Mouse (Mus musculus): ENCODE results near the gene Ip6k2. TPM values are rescaled to one million over a fixed set of nuclear protein-coding genes. Genes with fewer than 3 reads are reported as not detected.

The Ip6k2 gene
- polyA plus RNA-seq, 1 experiment: 53.8 TPM

GRCm38 (mm10) chr9:108748600-108749183 lies 34.9 kb upstream of the Ip6k2 start:
- no peak overlapping the region for H3K4me3 ChIP-seq (ENCODE audit: low read depth, low read length)
- 88% methylated on average over 11 of the region's 11 CpGs for WGBS
- no peak for TF ChIP-seq POLR2A (IDR thresholded peaks at IDR 0.05; ENCODE audit: low read depth, low read length)
- no peak for TF ChIP-seq CTCF (IDR thresholded peaks at IDR 0.05; ENCODE audit: extremely low read depth, insufficient read length, insufficient replicate concordance, low read depth, low read length)

GRCm38 (mm10) chr9:108750616-108751015 lies 33.0 kb upstream of the Ip6k2 start:
- Histone ChIP-seq H3K36me3 (ENCODE audit: control insufficient read depth, insufficient read depth, low read length) (peaks cover 31% of the 10 kb centered on the region), H3K27me3 (ENCODE audit: control insufficient read depth, insufficient read depth, low read length) (no peaks in the 10 kb centered on the region), H3K27ac (ENCODE audit: insufficient read depth, low read depth, low read length) (no peak overlapping the region), H3K4me3 (ENCODE audit: low read depth, low read length) (no peak overlapping the region), H3K4me1 (ENCODE audit: control insufficient read depth, insufficient read depth, insufficient read length, low read length) (peaks cover 3% of the 10 kb centered on the region; the same call in 1 of the 2 replicates)
- no peak for TF ChIP-seq CTCF (IDR thresholded peaks at IDR 0.05; ENCODE audit: extremely low read depth, insufficient read length, insufficient replicate concordance, low read depth, low read length)
- no peak for TF ChIP-seq POLR2A (IDR thresholded peaks at IDR 0.05; ENCODE audit: low read depth, low read length)
- 85% methylated on average over 11 of the region's 11 CpGs for WGBS

More at GRCm38 (mm10) chr9:108748600-108749183, 34.9 kb upstream of the Ip6k2 start:
- Histone ChIP-seq H3K27ac (ENCODE audit: insufficient read depth, low read depth, low read length) (no peak overlapping the region), H3K36me3 (ENCODE audit: control insufficient read depth, insufficient read depth, low read length) (peaks cover 47% of the 10 kb centered on the region), H3K27me3 (ENCODE audit: control insufficient read depth, insufficient read depth, low read length) (no peaks in the 10 kb centered on the region), H3K4me1 (ENCODE audit: control insufficient read depth, insufficient read depth, insufficient read length, low read length) (peaks cover 3% of the 10 kb centered on the region; the same call in 1 of the 2 replicates)

- H3K27me3 ChIP-seq (ENCODE audit: control insufficient read depth, insufficient read depth, low read length): no peaks in the 10 kb centered on the region
- TF ChIP-seq POLR2A (IDR thresholded peaks at IDR 0.05; ENCODE audit: low read depth, low read length) (no peak), CTCF (IDR thresholded peaks at IDR 0.05; ENCODE audit: extremely low read depth, insufficient read length, insufficient replicate concordance, low read depth, low read length) (no peak)
- H3K27ac ChIP-seq (ENCODE audit: insufficient read depth, low read depth, low read length): no peak overlapping the region
- H3K4me1 ChIP-seq (ENCODE audit: control insufficient read depth, insufficient read depth, insufficient read length, low read length): no peaks in the 10 kb centered on the region
- H3K4me3 ChIP-seq (ENCODE audit: low read depth, low read length): no peak overlapping the region
- WGBS: 85% methylated on average over 11 of the region's 11 CpGs
- peaks cover 16% of the 10 kb centered on the region for H3K36me3 ChIP-seq (ENCODE audit: control insufficient read depth, insufficient read depth, low read length)
Measured at GRCm38 (mm10) chr9:108752142-108752920, 31.3 kb upstream of the Ip6k2 start.

- 65% methylated on average over 9 of the region's 9 CpGs for WGBS
- no peaks in the 10 kb centered on the region for H3K4me1 ChIP-seq (ENCODE audit: control insufficient read depth, insufficient read depth, insufficient read length, low read length)
- no peak overlapping the region for H3K27ac ChIP-seq (ENCODE audit: insufficient read depth, low read depth, low read length)
- H3K36me3 ChIP-seq (ENCODE audit: control insufficient read depth, insufficient read depth, low read length): peaks cover 10% of the 10 kb centered on the region
- H3K4me3 ChIP-seq (ENCODE audit: low read depth, low read length): no peak overlapping the region
- TF ChIP-seq CTCF (IDR thresholded peaks at IDR 0.05; ENCODE audit: extremely low read depth, insufficient read length, insufficient replicate concordance, low read depth, low read length): peak; percentile 80; the same call in 1 of the 2 replicates
- TF ChIP-seq POLR2A (IDR thresholded peaks at IDR 0.05; ENCODE audit: low read depth, low read length): no peak
- H3K27me3 ChIP-seq (ENCODE audit: control insufficient read depth, insufficient read depth, low read length): no peaks in the 10 kb centered on the region
Measured at GRCm38 (mm10) chr9:108753326-108753725, 30.3 kb upstream of the Ip6k2 start.

DNA sequence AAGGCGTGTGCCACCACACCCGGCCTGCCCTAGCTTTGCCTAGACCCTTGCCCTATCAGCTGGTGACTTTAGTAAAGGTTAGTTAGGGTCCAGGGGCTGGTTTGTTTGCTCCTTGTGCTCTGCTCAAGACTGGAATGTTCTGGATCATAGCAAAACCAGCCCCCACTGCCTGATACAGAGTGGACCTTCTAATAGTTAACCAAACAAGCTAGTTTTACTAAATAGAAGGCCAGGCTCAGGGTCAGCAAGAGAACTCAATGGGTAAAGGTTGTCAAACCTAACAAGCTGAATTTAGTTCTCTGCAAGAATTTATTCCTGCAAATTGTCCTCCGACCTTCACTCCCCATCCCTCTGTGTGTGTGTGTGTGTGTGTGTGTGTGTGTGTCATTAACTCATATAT lies 29.6 kb upstream of the Ip6k2 start:
- Histone ChIP-seq H3K27me3 (ENCODE audit: control insufficient read depth, insufficient read depth, low read length) (no peaks in the 10 kb centered on the region), H3K4me1 (ENCODE audit: control insufficient read depth, insufficient read depth, insufficient read length, low read length) (no peaks in the 10 kb centered on the region), H3K4me3 (ENCODE audit: low read depth, low read length) (no peak overlapping the region), H3K27ac (ENCODE audit: insufficient read depth, low read depth, low read length) (no peak overlapping the region), H3K36me3 (ENCODE audit: control insufficient read depth, insufficient read depth, low read length) (peaks cover 5% of the 10 kb centered on the region)
- WGBS: 77% methylated on average over 3 of the region's 3 CpGs
- no peak for TF ChIP-seq CTCF (IDR thresholded peaks at IDR 0.05; ENCODE audit: extremely low read depth, insufficient read length, insufficient replicate concordance, low read depth, low read length)
- no peak for TF ChIP-seq POLR2A (IDR thresholded peaks at IDR 0.05; ENCODE audit: low read depth, low read length)

- H3K36me3 ChIP-seq (ENCODE audit: control insufficient read depth, insufficient read depth, low read length): peaks cover 2% of the 10 kb centered on the region
- no peak overlapping the region for H3K27ac ChIP-seq (ENCODE audit: insufficient read depth, low read depth, low read length)
- no peak overlapping the region for H3K4me3 ChIP-seq (ENCODE audit: low read depth, low read length)
- no peaks in the 10 kb centered on the region for H3K27me3 ChIP-seq (ENCODE audit: control insufficient read depth, insufficient read depth, low read length)
- 83% methylated on average over 5 of the region's 5 CpGs for WGBS
- H3K4me1 ChIP-seq (ENCODE audit: control insufficient read depth, insufficient read depth, insufficient read length, low read length): no peaks in the 10 kb centered on the region
- TF ChIP-seq POLR2A (IDR thresholded peaks at IDR 0.05; ENCODE audit: low read depth, low read length) (no peak), CTCF (IDR thresholded peaks at IDR 0.05; ENCODE audit: extremely low read depth, insufficient read length, insufficient replicate concordance, low read depth, low read length) (no peak)
Measured at GRCm38 (mm10) chr9:108754423-108754822, 29.2 kb upstream of the Ip6k2 start.

DNA sequence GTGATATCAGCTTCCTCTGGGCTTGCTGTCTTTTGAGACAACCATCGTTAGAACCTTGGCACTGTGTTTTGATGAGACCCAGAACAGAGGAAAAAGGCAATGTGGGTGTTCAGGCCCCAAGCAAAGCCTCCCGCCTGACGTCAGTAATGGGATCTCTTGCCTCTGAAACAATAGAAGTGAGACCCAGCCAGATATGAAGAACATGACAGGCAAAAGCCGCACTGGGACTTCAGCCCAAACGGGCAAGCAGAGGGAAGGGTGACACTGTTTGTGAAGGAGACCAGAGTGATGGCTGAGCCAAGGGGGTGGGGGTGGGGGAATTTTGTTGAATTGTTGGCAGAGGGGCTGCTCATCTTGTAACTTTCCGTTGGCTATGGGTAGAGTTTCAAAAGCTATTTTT lies 26.2 kb upstream of the Ip6k2 start:
- no peak overlapping the region for H3K4me3 ChIP-seq (ENCODE audit: low read depth, low read length)
- no peaks in the 10 kb centered on the region for H3K4me1 ChIP-seq (ENCODE audit: control insufficient read depth, insufficient read depth, insufficient read length, low read length)
- H3K27me3 ChIP-seq (ENCODE audit: control insufficient read depth, insufficient read depth, low read length): no peaks in the 10 kb centered on the region
- TF ChIP-seq POLR2A (IDR thresholded peaks at IDR 0.05; ENCODE audit: low read depth, low read length) (no peak), CTCF (IDR thresholded peaks at IDR 0.05; ENCODE audit: extremely low read depth, insufficient read length, insufficient replicate concordance, low read depth, low read length) (no peak)
- H3K27ac ChIP-seq (ENCODE audit: insufficient read depth, low read depth, low read length): no peak overlapping the region
- H3K36me3 ChIP-seq (ENCODE audit: control insufficient read depth, insufficient read depth, low read length): no peaks in the 10 kb centered on the region
- 71% methylated on average over 6 of the region's 6 CpGs for WGBS

Data from small intestine, adult 2 months (tissue).